Mouse (Mus musculus): ENCODE results near the gene St13. TPM values are rescaled to one million over a fixed set of nuclear protein-coding genes. Genes with fewer than 3 reads are reported as not detected.
A peak's percentile ranks its signal among the peaks of the same experiment; 100 is the strongest.

Gene St13
- total RNA-seq (2021) = 256 and 303 TPM in 2 replicates
- long read RNA-seq, experiment 1, transcript St13-205 (12 exons, 3,346 nt) = major isoform, 143 of 161 reads
- long read RNA-seq, experiment 1, partial matches to known transcripts = 12 of 161 reads
- long read RNA-seq, experiment 1, other reads (novel, unspliced or antisense) = 6 of 161 reads
- long read RNA-seq, experiment 2, transcript St13-205 (12 exons, 3,346 nt) = major isoform, 125 of 142 reads
- long read RNA-seq, experiment 2, partial matches to known transcripts = 8 of 142 reads
- long read RNA-seq, experiment 2, other reads (novel, unspliced or antisense) = 9 of 142 reads

DNA sequence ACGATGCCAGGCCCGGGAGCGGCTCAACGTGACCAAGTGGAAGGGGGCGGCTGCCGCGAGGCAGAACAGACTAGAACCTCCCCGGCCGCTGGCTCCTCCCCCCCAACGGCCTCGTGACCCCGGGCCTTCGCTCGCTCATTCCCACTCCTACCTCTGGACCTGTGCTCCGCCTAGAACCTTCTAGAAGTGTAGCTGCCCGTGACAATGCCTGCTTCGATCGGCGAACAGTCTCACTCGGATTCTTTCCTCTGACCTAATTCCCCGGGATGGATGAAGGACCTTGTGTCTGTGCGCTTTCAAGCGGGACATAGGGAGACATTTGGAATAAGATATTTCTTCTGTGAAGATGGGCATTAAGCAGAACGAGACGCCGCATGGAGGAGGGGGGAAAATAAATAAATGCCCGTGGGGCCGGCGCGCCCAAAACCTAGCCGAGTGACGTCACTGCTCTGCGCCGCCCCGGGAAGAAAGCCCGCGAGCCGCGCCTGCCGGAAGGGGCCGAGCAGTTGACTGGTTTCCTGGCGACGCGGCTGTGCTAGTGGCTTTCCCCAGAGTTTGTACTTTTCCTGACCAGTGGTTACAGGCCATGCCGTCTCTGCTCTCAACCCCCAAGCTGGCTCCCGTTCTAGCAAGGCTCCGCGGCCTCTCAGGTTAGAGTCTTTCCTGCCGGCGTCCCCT lies at the start of gene St13, which contains the start of gene Xpnpep3:
Gene St13 (minus strand): TSS at position 440 of the 678 bp plus-strand sequence.
Gene Xpnpep3 (plus strand): TSS at position 501 of the 678 bp plus-strand sequence.
- peak; percentile 99 for DNase-seq

DNA sequence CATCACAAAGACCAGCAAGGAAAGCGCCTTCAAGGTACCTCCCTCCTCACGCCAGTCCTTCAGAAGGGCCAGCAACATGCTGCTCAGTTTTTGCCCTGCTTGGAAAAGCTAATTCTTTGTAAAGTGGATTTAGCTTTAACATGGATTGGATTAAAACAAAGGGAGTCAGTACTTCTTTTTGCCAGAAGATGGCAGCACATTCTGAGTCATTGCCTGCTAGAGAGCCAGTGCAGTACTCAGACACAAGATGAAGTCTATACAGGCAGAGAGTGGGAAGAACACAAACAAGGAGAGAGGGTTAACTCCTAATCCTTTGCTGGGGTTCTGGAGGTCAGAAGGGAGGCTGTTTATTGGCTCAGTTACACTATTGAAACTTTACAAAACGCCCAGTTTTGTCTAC lies 48.6 kb upstream of the St13 start:
- peak; percentile 70 for DNase-seq

DNA sequence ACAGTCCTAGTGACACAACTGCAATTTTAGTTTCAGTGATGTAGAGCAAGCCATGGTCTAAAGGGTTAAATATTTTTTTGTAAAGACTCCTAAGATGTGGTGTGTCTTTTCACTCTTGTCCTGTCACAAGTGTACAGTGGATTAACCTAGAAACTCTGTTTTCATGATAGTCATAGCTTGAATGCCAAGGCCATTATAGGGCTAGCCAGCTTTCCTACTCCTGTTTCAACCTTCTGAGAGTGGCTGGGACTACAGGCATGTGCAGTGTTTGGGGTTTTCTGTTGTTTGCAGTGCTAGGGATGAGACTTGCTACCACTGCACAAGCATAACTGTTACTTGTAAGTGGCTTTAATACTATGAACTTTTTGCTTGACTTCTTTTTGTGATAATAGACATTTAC lies 39.4 kb upstream of the St13 start:
- peak; percentile 46 for DNase-seq

DNA sequence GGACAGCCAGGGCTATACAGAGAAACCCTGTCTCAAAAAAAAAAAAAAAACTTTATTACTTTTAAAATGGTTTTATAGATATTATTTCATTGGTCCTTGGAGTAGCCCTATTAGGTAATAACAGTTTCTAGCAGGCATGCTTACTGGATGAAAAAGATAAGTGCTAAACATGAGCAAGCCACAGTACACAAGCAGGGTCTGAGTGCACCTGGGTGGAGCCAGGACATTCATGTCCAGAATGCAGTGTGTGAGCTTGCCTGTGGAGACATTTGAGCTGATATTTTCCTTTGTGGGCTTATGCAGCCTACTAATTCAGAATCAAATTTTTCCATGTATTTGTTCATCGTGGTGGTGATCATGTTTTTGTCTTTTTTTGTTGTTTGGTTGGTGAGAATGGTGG lies 38.5 kb upstream of the St13 start:
- DNase-seq = no peak

DNA sequence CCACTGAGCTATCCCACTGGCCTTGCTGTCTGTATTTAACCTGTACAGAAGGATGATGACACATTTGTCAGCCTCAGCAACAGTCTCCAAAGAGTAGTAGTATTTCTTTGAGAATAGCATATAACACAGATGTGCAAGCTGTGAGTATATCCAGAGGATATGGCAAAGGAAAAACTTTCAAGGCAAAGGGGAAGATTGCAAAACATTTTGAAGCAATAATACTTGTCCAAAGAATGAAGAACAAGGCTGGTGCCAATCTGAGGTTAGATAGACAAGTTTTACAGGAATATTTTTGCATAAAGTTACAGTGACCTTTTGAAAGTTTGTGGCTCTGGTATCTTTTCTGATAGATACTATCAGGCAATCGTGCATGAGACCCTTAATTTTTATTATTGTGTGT lies 31.3 kb upstream of the St13 start:
- no peak for DNase-seq

DNA sequence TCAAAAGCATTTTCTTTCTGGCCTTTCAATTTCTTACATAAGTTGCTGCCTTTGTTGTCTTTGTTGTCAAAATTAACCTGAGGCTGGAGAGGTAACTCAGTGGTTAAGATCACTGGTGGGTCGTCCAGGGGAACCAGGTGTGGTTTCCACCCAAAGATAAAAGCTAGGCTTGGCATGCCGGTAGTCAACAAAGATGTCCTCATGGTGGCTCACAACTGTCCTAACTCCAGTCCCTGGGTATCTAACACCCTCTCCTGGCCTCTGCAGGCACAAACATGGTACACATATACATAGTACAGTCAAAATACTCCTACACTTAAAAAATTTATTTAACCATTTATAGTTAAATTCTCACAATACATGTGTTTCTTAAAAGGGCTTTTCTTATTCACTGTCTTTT lies 28.1 kb upstream of the St13 start:
- no peak for DNase-seq

DNA sequence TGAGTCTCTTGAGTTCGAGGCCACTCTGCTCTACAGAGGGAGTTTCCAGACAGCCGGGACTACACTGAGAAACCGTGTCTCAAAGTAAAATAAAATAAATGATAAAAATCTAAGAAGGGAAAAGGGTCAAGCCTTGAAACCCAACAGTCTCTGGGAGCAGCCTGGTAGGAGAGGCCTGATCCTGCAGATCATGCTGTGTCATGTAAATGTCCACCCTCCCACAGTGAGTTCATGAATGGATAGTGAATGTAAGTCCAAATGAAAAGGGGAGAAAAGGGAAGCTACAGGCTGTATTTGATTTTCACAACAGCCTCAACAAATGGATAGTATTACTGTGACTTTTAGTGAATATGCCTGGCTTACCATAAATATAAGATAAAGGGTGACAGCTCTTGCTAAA lies 25.4 kb upstream of the St13 start:
- DNase-seq = no peak

DNA sequence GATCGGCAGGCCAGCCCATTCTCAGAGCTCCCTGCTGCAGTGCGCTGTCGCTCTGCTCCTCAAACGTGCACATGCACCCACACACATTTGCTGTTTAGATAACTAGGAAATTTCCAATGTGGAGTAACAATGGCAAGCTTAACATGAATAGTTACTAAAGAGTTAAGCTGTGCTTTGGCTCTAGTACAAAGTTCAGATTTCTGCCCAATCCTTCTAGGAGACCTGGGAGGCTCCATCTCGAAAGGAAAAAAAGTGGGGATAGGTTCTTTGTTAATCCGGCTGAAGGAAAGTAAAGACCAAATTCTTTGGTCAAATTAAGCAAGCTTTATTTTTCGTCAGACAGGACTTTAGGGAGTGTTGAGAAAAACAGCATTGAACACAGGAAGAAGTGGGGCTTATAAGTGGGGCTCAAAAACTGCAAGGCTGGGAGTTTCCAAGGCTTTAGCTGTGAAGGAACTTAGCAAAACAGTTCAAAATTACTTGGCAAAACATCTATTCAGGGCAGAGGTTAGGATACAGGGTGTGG lies 22.3 kb upstream of the St13 start:
- DNase-seq = no peak

DNA sequence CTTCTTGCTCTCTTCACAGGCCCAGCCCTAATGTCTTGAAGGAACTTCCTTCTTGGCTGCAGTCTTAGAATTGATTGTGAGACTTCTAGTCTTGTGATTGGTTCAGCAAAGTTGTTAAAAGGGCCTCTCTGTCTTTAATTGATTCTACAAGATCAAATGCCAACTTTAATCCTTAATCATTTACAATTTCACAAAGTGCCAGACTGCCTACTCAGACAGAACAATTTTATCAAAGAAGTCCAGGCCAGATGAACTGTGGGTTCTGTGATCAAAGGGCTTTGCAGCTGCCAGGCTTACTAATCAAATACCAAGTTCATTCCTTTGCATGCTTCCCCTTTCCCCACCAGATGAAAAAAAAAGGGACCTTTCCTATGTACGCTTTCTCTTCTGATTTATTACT lies 21.6 kb upstream of the St13 start:
- DNase-seq = no peak

DNA sequence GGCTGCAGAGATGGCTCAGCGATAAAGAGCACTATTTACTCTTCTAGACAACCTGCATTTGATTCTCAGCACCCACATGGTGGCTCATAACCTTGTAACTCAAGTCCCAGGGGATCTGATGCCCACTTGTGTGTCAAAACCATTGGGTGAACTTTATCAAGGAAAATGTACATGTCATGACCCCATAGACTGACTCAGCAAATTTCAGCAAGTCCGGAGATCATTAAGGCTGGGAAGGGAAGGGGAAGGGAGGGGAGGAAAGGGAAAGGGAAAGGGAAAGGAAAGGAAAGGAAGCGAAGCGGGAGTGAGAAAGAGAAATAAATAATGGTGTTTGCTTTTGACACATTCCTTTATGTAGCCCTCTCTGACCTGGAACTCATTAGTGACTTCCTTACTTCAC lies 18.2 kb upstream of the St13 start:
- no peak for DNase-seq

DNA sequence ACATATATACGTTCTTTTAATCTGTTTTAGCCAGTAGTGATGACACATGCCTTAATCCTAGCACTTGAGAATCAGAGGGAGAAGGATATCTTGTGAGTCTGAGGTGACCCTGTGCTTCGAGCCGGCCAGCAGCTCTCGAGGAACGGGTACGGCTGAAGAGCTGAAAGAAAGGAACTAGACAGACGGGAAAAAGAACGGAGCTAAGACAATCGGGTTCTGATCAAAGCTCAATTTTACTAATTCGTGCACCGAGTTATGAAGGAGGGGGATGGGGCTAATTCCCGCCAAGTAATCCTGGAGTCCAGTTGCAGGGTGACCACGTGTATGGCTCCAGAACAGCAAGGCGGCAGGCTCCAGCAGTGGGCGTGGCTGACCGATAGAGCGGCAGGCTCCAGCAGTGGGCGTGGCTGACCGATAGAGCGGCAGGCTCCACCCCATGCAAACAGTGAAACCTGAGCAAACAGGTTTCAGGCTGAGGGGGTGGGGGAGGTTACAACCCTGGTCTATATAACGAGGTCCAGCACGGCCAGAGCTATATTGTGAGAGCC lies 17.0 kb upstream of the St13 start:
- DNase-seq = peak; percentile 86

DNA sequence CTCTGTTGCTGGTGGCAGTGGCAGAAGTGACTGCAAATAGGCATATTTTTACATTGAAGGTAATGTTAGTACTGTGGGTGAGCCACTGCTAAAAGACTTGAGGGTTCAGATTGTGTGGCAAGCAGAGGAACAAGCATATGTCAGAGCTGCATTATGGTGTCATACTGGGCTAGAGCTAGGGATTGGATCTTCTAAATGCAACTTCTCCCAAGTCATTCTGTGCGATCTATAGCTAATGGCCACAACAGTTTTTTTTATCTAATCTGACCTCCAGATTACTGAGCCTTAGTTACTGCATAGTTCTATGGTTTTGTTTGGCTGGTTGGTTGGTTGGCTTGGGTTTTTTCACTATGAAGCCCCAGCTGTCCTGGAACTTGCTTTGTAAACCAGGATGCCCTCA lies 8.3 kb upstream of the St13 start, which contains the start of gene Dnajb7:
Gene Dnajb7 (minus strand): TSS at position 101 of the 400 bp plus-strand sequence.
- no peak for DNase-seq

DNA sequence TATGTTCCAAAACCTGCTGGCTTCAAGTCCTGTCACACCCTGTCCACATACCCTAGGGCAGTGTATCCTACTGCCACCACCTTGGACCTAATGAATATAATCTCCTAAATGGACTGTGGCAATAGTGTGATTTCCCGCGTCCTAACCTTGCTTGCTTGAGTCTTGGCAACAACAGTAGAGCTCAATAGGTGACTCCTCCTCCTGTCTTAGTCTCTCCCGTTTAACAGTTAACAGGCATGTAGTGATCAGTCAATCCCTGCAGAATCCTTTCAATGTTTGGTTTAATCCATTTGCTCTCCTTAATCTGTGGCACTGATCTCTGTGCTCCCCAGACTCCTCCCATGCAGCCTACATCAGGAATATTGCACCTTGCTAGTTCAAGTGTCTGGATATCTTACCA lies 5.1 kb upstream of the St13 start:
- no peak for DNase-seq

DNA sequence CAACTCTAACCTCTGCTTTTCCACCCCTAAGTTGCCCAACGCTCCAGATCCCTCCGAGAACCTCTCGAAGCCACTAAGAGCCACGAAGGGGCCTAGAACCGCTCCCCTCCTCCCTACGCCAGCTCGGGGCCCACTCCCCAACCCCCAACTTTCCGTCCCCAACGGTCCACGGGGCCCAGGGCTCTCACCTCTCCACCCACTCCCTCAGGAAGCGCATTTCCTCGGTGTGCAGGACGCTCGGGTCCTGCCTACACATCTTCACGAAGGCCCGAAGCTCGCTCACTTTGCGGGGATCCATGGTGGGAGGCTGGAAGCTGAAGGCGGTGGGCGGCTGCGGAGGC lies 610 bp downstream of the St13 start:
- no peak for DNase-seq

DNA sequence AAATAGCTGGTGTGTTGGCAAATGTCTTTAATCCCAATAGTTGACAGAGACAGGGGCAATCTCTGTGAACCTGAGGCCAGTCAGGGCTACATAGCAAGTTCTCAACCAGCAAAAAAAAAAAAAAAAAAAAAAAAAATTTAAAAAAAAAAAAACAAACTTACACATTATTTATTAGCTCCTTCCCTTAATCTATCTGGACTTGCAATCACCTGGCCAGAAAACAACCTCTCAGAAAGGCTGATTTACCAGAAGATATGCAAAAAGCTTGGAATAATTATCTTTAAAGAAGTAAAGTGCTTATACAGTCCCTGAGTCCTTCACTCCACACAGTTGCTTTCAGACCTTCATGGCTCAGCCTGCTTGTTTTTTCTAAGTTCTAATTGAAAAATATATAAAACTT lies 1.7 kb downstream of the St13 start:
- no peak for DNase-seq

DNA sequence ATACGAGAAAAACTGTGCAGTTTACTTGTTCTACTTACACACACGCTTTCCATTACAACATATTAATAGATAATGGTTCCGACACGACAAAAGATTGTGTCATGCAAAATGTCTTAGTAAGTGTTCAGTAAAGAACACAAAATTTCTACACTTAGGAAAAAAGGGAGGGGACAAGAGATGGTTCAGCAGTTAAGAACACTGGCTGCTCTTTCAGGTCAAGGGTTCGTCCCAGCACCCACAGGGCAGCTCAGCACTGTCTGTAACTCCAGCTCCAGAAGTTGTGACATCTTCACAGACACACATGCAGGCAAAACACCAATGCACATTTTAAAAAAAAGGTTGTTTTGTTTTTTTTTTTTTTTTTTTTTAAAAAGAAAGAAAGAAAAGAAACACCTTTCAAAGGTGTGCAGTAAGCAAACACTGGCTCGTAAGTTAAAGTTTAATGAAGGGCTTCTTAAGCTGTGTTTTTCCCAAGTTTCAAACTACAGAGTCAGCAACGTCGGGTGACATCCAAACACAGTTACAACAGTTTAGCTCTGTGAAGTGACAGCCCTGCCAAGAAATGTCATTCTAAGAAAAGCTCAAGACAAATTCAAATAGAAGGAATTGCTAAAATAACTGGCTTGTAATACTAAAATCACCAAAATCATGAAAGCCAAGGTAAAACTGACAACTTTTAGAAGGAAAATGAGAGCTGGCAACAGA lies 5.5 kb downstream of the St13 start:
- peak; percentile 30 for DNase-seq

DNA sequence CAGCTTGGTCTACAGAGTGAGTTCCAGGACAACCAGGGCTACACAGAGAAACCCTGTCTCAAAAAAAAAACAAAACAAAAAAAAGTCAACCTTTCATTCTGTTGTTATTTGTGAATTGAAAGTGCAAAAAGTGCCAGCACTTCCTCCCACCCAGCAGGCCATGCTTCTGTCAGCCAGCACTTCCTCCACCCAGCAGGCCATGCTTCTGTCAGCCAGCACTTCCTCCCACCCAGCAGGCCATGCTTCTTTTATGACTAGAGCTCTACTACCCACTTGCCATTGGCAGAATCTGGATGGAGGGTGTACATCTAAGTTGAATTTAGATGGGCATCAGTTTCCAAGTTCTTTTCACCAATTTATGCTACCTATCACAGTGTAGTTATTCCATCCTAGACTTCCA lies 6.9 kb downstream of the St13 start:
- DNase-seq = peak; percentile 17

DNA sequence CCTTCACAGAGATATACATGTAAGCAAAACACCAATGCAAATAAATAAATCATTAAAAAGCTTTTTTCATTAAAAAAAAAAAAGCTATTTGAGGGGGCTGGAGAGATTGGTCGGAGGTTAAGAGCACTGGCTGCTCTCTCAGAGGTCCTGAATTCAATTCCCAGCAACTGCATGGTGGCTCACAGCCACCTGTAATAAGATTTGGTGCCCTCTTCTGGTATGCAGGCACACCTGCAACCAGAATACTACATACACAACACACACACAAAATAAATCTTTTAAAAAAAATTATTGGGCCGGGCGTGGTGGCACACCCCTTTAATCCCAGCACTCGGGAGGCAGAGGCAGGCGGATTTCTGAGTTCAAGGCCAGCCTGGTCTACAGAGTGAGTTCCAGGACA lies 13.6 kb downstream of the St13 start:
- DNase-seq = no peak

DNA sequence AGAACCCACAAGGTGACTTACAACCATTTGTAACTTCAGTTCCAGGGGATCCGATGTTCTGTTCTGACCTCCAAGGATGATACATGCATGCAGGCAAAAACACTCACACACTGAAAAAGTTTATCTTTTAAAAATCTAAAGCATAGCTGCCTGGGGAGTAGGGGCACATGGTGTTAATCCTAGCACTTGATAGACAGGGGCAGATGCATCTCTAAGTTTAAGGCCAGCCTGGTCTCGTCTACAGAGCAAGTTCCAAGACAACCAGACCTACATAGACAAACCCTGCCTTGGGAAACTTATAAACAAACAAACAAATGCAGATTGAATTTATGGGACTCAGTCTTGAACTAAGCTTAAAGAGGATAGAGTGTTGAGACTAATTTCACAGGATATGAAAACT lies 21.0 kb downstream of the St13 start:
- no peak for DNase-seq

DNA sequence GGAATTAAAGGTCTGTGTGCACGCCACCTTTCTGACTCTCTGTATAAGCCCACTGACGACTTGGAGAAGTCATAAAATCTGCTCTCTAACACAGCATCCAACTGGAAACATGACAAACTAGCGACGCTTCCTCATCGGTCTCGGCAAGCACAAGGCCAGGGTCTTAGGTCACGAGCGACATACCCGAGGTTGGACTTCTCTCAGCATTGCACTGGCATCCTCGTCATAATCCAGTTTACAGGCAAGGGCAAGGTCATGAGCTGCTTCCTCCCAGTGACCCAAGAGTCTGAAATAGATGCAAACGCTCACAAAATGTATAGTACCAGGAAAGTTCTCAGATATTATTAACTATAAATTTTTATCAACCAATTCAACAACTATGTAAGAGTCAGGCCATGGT lies 25.3 kb downstream of the St13 start:
- DNase-seq = peak; percentile 37

DNA sequence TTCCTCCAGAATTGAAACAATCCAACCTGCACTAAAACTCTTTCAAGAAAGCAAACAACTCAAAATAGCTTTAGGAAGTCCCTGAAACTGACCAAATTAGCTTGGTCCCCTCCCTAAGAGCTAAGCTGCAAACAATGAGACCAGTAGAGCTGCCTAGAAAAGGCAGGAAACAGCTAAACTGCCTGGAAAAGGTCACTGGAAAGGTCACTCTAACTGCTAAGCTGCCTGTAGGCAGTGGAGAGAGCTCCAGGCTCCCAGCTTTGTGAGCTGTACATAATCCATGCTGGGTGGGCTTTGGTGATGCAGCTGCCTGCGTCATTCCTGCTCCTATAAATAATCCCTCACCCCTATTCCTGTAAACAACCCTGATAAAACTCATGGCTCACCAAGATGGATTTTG lies 29.5 kb downstream of the St13 start:
- DNase-seq = no peak

DNA sequence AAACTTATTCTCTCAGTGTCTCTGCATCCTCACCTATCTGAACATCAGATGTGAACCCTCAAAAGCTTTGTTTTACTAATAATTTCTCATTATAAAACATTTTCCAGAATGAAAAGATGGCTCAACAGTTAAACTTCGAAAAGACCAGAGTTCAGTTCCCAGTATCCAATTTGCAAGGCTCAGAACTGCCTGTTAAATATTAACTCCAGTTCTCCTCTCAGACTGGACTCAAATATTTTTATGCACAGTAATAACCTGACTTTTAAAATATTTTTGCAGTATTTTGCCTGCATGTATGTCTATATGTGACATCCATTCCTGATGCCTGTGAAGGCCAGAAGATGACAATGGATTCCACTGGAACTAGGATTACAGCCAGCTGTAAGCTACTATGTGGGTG lies 31.3 kb downstream of the St13 start:
- DNase-seq = no peak

DNA sequence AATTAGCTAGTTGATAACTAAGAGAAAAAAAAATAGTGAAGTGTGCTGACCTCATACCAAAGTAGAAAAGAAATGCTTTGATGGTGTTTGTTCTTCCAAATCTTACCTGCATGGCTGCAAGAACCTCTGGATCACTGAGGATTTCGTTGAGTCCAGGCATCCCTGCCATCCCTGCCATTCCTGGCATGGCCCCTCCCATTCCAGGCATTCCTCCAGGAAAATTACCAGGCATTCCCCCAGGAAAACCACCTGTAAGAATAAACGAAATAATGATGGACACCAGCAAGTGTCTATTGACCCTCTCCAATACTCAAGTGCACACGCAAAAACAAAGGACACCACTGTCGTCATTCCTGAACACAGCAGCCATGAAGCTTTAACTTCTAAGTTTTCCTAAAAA lies 33.6 kb downstream of the St13 start:
- DNase-seq = no peak
